Mouse (Mus musculus) CD4-positive naive resting alpha-beta T cell, adult 57 days (primary cell): ENCODE measurements around the gene Btk. TPM values are rescaled to one million over a fixed set of nuclear protein-coding genes. Genes with fewer than 3 reads are reported as not detected.

Source experiments
- total RNA-seq: library from RNA; stranded (reverse); gene quantifications from one replicate; pipeline ENCODE4 v1.2.4, GENCODE M21; 2023

Btk gene
- 5.3 TPM for total RNA-seq

GRCm38 (mm10) chrX:134582888-134583669 lies at the start of gene Btk:
Gene Btk, minus strand, starts transcription at chrX:134583570.

GRCm38 (mm10) chrX:134600659-134601379 lies 17.4 kb upstream of the Btk start, which contains the start of the genes Gla and Hnrnph2:
Gene Gla, minus strand, starts transcription at chrX:134601125.
Gene Hnrnph2, plus strand, starts transcription at chrX:134601179.

GRCm38 (mm10) chrX:134585103-134586002 lies 2.0 kb upstream of the Btk start, which contains the start of gene Rpl36a:
Gene Rpl36a, plus strand, starts transcription at chrX:134585654.

GRCm38 (mm10) chrX:134541145-134541954 lies 42.0 kb downstream of the Btk start, which contains the start of gene Timm8a1:
Gene Timm8a1, minus strand, starts transcription at chrX:134541865.

Other genes starting within 250 kb of the Btk start
- not detected for gene Drp2, start 179.0 kb downstream of the Btk start, total RNA-seq
- not detected for gene Taf7l, start 107.1 kb downstream of the Btk start, total RNA-seq
- gene Timm8a1, start 41.7 kb downstream of the Btk start, total RNA-seq = 20.1 TPM
- gene Rpl36a, start 2.1 kb upstream of the Btk start, total RNA-seq = 603 TPM
- gene Gla, start 17.6 kb upstream of the Btk start, total RNA-seq = 17.1 TPM
- 118 TPM for gene Hnrnph2, start 17.6 kb upstream of the Btk start, total RNA-seq
- 3.7 TPM for gene Armcx4, start 102.9 kb upstream of the Btk start, total RNA-seq
- 6.2 TPM for gene Armcx1, start 134.4 kb upstream of the Btk start, total RNA-seq
- gene Armcx6, start 167.8 kb upstream of the Btk start, total RNA-seq = 3.7 TPM
- gene Armcx3, start 173.0 kb upstream of the Btk start, total RNA-seq = 10.1 TPM
- gene Armcx2, start 225.7 kb upstream of the Btk start, total RNA-seq = 21.3 TPM